Mouse (Mus musculus) embryonic stem cell, embryonic (primary cell): ENCODE results near the gene Npdc1.

Experiments used
- CTCF ChIA-PET, 4 experiments: fragments of 300-600 bp in 2 of 4; fragments of 350-600 bp in 2 of 4; sonication (Branson Sonifier 250); formaldehyde crosslinking; loops; one replicate each; lab custom pipeline; 2022; ENCODE audit warnings: inconsistent platforms in 2 of 4; lab: Charles Lee
- POLR2A ChIA-PET, 4 experiments: fragments of 300-600 bp in 2 of 4; fragments of 350-600 bp in 2 of 4; sonication (Branson Sonifier 250); formaldehyde crosslinking; loops; one replicate each; lab custom pipeline; 2022; ENCODE audit warnings: antibody characterized with exemption in 4 of 4, inconsistent platforms in 1 of 4; lab: Charles Lee

Npdc1 gene

DNA sequence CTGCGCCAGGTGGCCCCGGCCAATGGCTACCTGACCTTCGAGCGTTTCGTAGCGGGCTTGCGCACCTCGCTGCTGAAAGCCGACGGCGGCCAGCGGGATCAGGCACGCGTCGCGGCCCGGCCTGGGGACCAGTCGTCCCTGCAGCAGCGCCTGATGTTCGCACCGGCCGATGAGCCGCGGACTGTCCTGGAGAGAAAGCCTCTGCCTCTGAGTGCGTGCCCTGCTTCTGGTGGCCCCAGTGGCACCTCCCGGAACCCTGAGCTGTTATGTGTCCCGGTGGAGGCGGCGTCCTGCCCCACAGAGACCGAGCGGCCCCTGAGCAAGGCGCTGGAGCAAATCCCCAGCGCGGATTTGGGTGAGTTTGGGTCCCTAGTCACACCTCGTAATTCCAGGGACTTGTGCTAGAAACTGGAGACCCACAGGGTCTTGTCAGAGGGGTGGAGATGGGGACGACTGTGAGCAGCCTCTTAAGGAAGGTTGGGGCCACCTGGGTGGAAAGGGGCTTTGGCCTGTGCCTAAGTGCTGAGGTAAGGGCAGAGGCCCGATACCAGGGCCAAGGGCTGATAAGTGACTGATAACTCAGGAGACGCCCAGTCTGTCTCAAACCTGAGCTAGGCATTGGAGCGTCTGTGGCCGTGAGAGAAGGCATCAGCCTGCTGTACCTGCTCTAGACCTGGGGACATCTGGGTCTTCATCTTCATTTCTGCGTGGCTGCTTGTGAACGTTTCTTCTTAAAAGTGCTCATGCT lies 26.3 kb upstream of the Npdc1 start:
- CTCF ChIA-PET, result interaction anchor here (0.5 to 4.1 kb wide), 26 partner anchors 17 to 208 kb away, joined by 3 to 26 read pairs (median 4); partner anchors contain the start of genes Abca2 (in 1 of the 4), Ajm1 (in 1 of the 4), Entpd2 (in 1 of the 4) and Npdc1 (in 1 of the 4)
- POLR2A ChIA-PET, result interaction anchor here in 3 of 4 experiments (0.5 to 11.6 kb wide), 84 partner anchors 8 to 611 kb away, joined by 3 to 146 read pairs (median 5); partner anchors contain the start of genes Anapc2 (in 2 of the 3), Cysrt1 (in 2 of the 3), Edf1 (in 2 of the 3) and Entpd2 (in 2 of the 3)

DNA sequence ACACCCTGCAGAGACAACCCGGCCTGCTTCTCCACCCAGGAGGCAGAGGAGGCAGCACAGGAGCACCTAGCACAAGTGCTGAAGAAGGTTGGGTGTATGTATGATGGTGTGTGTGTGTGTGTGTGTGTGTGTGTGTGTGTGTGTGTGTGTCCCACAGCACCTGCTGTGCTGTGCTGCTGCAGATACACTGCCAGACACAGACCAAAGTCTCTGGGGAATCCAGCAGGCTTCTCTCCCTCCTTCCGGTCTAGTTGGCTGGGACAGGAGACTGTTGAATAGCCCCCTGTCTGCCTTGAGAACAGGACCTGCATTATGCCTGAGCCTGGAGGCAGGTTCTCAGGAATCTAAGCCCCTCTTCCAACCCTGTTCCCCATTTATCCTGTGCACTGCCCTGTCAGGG lies 25.7 kb upstream of the Npdc1 start:
- ChIA-PET POLR2A (interaction anchor here in 3 of 4 experiments (1.5 to 11.6 kb wide), 17 partner anchors 8 to 210 kb away, joined by 4 to 146 read pairs (median 17); partner anchors contain the start of genes Entpd2 (in 2 of the 3), Uap1l1 (in 2 of the 3), Anapc2 (in 1 of the 3) and Ssna1 (in 1 of the 3)), CTCF (interaction anchor here in 3 of 4 experiments (1.0 to 4.1 kb wide), 6 partner anchors 23 to 145 kb away, joined by 3 to 26 read pairs (median 4); partner anchors contain the start of gene Npdc1 (in 1 of the 3))

DNA sequence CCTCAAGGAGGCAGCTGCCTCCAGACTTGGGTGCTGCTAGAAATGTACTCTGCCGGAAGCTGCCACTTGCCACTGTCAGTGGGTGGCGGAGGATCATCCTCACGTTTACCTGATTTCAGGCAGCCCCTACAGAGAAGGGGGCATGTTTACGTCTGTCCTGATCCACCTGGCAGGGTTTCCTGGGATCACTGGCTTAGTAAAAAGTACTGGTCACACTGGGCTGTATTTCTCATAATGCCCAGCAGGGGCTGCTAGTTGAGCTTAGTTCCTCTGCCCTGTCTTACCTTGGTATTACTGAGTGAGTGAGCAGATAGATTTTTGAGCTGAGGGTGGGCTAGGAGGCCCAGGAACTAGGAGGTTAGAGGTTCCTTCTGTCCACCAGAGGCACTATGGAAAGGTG lies 22.6 kb upstream of the Npdc1 start:
- POLR2A ChIA-PET, result interaction anchor here (0.6 to 11.6 kb wide), 34 partner anchors 9 to 190 kb away, joined by 3 to 146 read pairs (median 4); partner anchors contain the start of genes Anapc2 (in 2 of the 4), Dpp7 (in 2 of the 4), Entpd2 (in 2 of the 4) and Ssna1 (in 2 of the 4)
- CTCF ChIA-PET, result interaction anchor here (0.6 to 4.1 kb wide), 43 partner anchors 8 to 282 kb away, joined by 3 to 28 read pairs (median 4); partner anchors contain the start of genes Entpd2 (in 3 of the 4), Abca2 (in 2 of the 4), Anapc2 (in 2 of the 4) and Ssna1 (in 2 of the 4)

DNA sequence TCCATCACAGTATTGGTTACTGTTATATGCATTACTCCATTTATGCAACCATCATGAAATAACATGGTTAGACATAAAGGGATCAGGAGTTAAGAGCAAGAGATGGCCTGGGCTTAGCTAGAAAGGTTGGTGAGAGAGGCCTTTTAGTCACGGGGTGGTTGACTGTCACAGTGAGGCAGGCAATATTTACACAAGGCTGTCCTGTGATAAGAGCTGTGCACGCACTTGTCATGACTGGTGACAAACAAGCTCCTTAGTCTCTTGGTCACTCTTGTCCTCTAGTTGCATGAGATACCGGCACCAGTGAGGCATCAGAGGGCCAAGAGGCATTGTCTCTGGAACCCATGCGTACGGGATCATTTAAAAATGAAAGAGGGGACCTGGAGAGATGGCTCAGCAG lies 14.7 kb upstream of the Npdc1 start:
- POLR2A ChIA-PET, result interaction anchor here in 3 of 4 experiments (0.5 to 6.6 kb wide), 5 partner anchors 9 to 822 kb away, joined by 3 to 43 read pairs (median 5); partner anchors contain the start of genes Entpd2 (in 1 of the 3) and Sapcd2 (in 1 of the 3)

DNA sequence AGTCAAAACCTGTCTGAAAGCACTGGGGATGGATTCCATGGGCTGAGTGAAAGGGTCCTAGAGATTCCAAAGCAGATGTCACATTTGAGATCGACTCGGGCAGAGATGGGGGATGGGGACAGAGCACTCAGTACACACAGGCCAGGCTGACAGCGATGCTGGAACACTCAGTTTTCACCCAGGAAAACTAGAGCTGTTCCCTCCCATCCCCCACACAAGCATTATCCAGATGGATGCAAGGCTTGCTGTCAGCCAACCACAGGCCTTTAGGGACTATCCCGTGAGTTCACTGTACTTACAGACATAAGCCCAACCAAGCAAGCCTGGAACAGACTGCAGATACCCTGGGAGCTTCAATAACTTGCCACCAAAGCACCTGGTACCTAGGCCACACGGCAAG lies 7.9 kb upstream of the Npdc1 start:
- POLR2A ChIA-PET, result interaction anchor here in 2 of 4 experiments (0.8 to 6.8 kb wide), 7 partner anchors 9 to 130 kb away, joined by 3 to 43 read pairs (median 4); partner anchors contain the start of gene Sapcd2 (in 1 of the 2)

More for the DNA sequence above, 14.7 kb upstream of the Npdc1 start:
- CTCF ChIA-PET, result interaction anchor here (0.6 to 1.6 kb wide), 5 partner anchors 8 to 106 kb away, joined by 3 to 5 read pairs (median 3); no protein-coding TSS in a partner anchor

DNA sequence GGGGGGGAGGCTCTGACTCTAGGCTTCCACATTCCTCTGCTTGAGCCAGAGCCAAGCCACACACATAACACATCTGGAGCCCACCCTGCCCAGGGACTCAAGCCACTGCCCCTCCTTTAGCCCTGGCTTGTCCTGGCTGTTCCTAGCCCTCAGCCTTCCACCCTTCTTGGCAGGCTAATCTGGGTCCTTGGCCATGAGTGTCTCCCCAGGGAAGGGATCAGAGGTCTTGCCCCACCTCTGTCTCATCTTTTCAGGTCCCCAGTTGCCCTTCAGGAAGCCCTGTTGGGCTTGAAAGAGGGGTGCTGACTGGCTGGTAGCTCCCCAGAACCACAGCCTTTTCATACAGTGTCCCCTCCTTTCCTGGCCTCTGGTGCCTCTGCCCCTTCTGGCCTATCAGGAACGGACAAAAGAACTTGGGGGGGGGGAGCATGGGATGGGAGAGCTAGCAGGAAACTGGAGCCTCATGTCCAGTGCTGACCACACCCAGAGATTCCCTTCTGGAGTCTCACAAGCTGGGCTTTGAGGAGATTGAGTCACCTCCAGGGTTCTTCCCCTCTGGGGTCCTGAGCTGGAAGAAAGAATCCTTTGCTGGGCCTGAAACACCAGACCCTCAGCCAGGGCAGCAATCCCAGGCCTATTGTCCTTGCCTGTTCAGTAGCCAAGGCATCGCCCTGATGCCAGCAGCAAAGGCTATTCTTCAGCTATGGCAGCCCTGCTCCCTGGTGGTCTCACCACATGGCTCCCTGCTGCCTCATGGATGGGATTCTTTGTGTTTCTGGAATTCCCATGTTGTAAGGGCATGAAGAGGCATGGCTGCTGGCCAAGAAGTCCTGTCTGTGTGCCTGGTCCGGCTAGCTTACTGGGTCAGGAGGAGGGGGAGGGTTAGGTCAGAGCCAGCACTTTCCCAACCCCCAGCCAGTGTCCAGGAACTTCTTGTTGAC lies 4.6 kb upstream of the Npdc1 start:
- ChIA-PET CTCF (interaction anchor here (0.6 to 4.4 kb wide), 9 partner anchors 8 to 187 kb away, joined by 3 to 17 read pairs (median 3); partner anchors contain the start of genes Abca2 (in 1 of the 4), Ajm1 (in 1 of the 4) and Sapcd2 (in 1 of the 4)), POLR2A (interaction anchor here in 3 of 4 experiments (0.5 to 6.8 kb wide), 11 partner anchors 13 to 459 kb away, joined by 3 to 43 read pairs (median 4); partner anchors contain the start of genes Arrdc1 (in 1 of the 3), Fut7 (in 1 of the 3) and Tubb4b (in 1 of the 3))

More for the DNA sequence above, 7.9 kb upstream of the Npdc1 start:
- CTCF ChIA-PET, result interaction anchor here in 3 of 4 experiments (0.8 to 3.2 kb wide), 5 partner anchors 9 to 35 kb away, joined by 4 to 15 read pairs (median 9); no protein-coding TSS in a partner anchor

DNA sequence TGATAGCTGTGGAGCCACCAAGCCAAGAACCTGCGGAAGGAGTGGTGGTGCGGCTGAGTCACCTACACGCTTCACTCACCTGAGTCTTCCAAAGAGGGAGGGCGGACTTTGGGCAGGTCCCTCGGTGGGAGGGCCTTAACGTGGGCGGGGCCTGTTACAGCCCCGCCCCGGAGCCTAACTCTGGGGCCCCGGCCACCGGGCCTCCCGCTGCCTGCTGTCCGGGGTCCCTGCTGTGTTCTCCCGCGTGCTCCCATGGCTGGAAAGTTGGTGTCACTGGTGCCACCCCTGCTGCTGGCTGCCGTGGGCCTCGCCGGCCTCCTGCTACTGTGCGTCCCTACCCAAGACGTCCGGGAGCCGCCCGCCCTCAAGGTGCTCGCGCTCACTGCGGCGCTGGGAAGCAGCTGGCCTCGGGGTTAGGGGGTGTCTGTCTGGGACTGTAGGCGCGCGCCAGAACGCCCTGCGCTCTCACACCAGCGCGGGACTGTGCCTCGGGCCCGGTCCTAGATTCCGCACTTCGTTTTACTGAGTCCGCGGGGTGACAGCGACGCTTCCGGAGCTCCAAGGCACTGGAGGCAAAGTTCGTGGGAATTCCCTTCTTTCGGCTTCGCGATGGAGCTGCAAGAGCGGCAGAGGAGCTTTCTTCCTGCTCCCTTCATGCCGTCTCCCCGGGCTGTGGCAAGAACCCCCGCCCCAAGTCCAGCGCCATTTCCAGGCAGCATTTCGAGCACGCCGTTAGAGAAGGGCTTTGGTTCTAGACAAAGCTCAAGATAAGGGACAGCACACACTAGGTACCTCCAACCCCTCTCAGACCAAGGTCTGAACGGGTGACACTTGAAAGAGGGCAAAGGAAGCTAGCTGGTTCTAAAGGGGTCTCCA lies 3.2 kb upstream of the Npdc1 start, which contains the start of gene Entpd2:
TSS of gene Entpd2 (plus strand) at position 154 of the 876 bp plus-strand sequence.
- ChIA-PET POLR2A (interaction anchor here (0.6 to 6.8 kb wide), 38 partner anchors 8 to 461 kb away, joined by 3 to 43 read pairs (median 4); partner anchors contain the start of genes Sapcd2 (in 3 of the 4), Tubb4b (in 2 of the 4), AL732309.1 (in 1 of the 4) and Anapc2 (in 1 of the 4)), CTCF (interaction anchor here in 3 of 4 experiments (0.8 to 4.4 kb wide), 20 partner anchors 15 to 196 kb away, joined by 3 to 17 read pairs (median 3); partner anchors contain the start of genes Abca2 (in 2 of the 3), Ajm1 (in 1 of the 3), Sapcd2 (in 1 of the 3) and Traf2 (in 1 of the 3))

DNA sequence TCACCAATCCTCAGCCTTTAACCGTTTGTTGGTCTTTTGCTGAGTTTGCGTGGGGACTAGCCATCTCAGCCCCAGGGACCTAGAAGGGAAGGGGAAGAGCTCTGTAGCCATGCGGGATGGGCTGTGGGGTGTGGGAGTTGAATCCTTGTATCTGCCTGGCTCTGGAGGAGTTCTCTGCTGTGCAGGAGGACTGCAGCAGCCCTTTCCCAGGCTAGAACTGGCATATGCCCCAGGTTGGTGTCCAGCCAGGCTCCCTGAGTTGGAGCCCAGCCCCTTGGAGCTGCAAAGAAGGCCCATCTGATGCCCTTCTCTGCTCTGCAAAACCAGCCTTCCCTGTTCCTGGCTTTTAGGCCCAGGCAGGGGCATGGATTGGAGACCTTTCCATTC lies 2.6 kb upstream of the Npdc1 start:
- CTCF ChIA-PET, result interaction anchor here (0.6 to 4.4 kb wide), 18 partner anchors 14 to 195 kb away, joined by 3 to 17 read pairs (median 4); partner anchors contain the start of genes Abca2 (in 2 of the 4), Ajm1 (in 1 of the 4), Sapcd2 (in 1 of the 4) and Traf2 (in 1 of the 4)
- POLR2A ChIA-PET, result interaction anchor here (0.6 to 6.8 kb wide), 34 partner anchors 8 to 216 kb away, joined by 3 to 43 read pairs (median 5); partner anchors contain the start of genes Sapcd2 (in 3 of the 4), Tubb4b (in 2 of the 4), AL732309.1 (in 1 of the 4) and Anapc2 (in 1 of the 4)

DNA sequence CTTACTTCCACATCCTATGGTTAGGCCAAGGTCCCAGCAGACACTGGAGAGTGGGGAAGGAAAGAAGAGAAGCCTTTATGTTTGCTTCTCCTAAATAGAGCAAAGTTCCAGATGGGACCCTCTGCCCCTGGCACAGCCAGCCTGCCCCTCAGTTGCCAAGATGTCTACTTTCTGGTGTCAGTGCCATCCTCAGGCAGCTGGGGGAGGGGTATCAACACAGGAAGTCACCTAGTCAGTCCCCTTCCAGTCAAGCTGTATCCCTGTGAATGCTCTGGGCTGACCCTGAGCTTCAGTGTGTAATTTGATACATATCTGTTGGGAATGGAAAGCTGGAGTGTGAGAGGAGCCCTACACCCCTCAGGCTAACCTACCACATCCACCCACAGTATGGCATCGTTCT lies 2.1 kb upstream of the Npdc1 start:
- POLR2A ChIA-PET, result interaction anchor here in 3 of 4 experiments (1.0 to 6.8 kb wide), 20 partner anchors 11 to 201 kb away, joined by 3 to 43 read pairs (median 6); partner anchors contain the start of genes Sapcd2 (in 2 of the 3), Tubb4b (in 2 of the 3), AL732309.1 (in 1 of the 3) and Anapc2 (in 1 of the 3)
- CTCF ChIA-PET, result interaction anchor here in 3 of 4 experiments (0.6 to 4.4 kb wide), 12 partner anchors 14 to 181 kb away, joined by 3 to 17 read pairs (median 4); partner anchors contain the start of genes Abca2 (in 1 of the 3) and Traf2 (in 1 of the 3)

DNA sequence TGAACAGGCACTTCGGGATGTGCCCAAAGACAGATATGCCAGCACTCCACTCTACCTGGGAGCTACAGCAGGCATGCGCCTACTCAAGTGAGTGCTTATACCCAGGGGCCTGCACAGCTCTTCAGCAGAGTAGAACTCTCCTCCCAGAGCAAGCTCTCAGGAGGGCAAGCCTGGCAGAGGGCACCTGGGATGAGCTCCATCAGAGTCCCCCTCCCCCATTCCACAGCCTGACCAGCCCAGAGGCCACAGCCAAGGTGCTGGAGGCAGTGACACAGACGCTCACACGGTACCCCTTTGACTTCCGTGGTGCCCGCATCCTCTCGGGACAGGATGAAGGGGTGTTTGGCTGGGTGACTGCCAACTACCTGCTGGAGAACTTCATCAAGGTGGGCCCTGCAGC lies 1.1 kb upstream of the Npdc1 start:
- POLR2A ChIA-PET, result interaction anchor here in 2 of 4 experiments (1.4 to 6.8 kb wide), 5 partner anchors 16 to 26 kb away, joined by 4 to 43 read pairs (median 17); partner anchors contain the start of gene Sapcd2 (in 2 of the 2)
- CTCF ChIA-PET, result interaction anchor here in 2 of 4 experiments (0.6 to 4.4 kb wide), 4 partner anchors 21 to 158 kb away, joined by 3 to 17 read pairs (median 4); no protein-coding TSS in a partner anchor

DNA sequence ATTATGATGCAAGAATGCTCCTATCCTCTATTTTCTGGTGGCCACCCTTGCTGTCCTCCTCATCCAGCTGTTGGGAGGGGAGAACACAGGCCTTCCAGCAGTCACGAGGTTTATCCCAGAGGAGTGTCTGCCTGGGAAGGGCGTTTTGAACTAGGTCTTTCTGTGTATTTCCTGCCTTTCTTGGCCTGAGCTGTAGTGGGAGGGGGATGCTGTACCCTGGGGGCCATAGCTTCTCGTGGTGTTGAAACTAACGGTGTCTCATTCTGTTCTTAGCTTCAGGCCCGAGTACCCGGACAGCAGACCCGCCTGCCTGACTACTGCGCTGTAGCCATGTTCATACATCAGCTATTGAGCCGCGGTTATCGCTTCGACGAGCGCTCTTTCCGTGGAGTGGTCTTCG lies 1.1 kb downstream of the Npdc1 start:
- CTCF ChIA-PET, result interaction anchor here (0.6 to 3.0 kb wide), 66 partner anchors 9 to 1754 kb away, joined by 3 to 28 read pairs (median 4); partner anchors contain the start of genes Abca2 (in 3 of the 4), Nrarp (in 2 of the 4), Sapcd2 (in 2 of the 4) and Tprn (in 2 of the 4)

DNA sequence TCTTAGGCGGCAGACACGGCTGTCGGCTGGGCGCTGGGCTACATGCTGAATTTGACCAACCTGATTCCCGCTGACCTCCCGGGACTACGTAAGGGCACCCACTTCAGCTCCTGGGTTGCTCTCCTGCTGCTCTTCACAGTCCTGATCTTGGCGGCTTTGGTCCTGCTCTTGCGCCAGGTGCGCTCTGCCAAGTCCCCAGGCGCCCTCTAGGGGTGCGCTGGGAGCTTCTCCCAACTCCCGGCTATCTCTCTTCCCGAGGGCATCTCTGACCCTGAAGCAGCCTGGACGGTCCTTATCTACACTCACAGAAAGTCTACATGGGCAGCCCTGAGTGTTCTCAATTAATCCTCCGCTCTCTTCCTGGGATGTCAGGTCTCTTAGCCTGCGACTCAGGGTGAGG lies 1.6 kb downstream of the Npdc1 start:
- POLR2A ChIA-PET, result interaction anchor here in 3 of 4 experiments (0.6 to 2.6 kb wide), 29 partner anchors 9 to 220 kb away, joined by 3 to 17 read pairs (median 4); partner anchors contain the start of genes Sapcd2 (in 3 of the 3), Anapc2 (in 1 of the 3), Dpp7 (in 1 of the 3) and Nrarp (in 1 of the 3)

More for the DNA sequence above, 1.1 kb downstream of the Npdc1 start:
- POLR2A ChIA-PET, result interaction anchor here in 3 of 4 experiments (0.6 to 2.6 kb wide), 29 partner anchors 9 to 219 kb away, joined by 3 to 17 read pairs (median 4); partner anchors contain the start of genes Sapcd2 (in 2 of the 3), Anapc2 (in 1 of the 3), Dpp7 (in 1 of the 3) and Nrarp (in 1 of the 3)

DNA sequence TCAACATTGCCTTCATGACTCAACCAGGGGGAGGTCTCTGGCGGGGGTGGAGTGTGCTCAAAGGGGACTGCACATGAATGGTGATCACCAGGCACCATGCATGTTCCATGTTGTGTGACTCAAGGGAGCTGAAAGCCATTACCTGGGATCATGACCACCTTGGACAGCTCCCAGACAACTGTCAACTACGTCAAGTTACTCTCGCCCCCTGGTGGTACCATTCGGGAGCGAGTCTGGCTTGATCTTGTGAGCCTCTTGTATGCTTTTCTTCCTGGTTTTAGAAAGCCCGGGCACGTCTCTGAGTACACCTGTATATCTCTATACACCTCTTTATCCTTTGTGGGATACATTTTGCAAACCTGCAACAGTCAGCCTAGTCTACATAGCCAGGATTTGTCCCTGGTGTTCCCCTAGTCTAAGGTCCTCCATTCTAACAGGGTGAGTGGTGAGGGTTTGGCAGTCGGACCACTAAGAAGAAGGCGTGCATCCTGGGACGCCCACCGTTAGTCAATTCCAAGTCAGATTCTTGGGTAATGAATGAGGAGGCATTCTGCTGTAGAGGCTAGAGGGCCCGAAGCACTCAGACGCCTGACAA lies 3.3 kb downstream of the Npdc1 start:
- CTCF ChIA-PET, result interaction anchor here (0.6 to 1.3 kb wide), 42 partner anchors 8 to 208 kb away, joined by 3 to 13 read pairs (median 4); partner anchors contain the start of genes Sapcd2 (in 3 of the 4), Ajm1 (in 2 of the 4), Abca2 (in 1 of the 4) and Paxx (in 1 of the 4)
- POLR2A ChIA-PET, result interaction anchor here in 3 of 4 experiments (0.6 to 1.2 kb wide), 11 partner anchors 12 to 178 kb away, joined by 3 to 4 read pairs (median 3); partner anchors contain the start of genes Dpp7 (in 1 of the 3), Man1b1 (in 1 of the 3), Sapcd2 (in 1 of the 3) and Tprn (in 1 of the 3)

More for the DNA sequence above, 1.6 kb downstream of the Npdc1 start:
- CTCF ChIA-PET, result interaction anchor here (0.6 to 3.0 kb wide), 67 partner anchors 9 to 1754 kb away, joined by 3 to 28 read pairs (median 4); partner anchors contain the start of genes Abca2 (in 3 of the 4), Nrarp (in 2 of the 4), Sapcd2 (in 2 of the 4) and Tprn (in 2 of the 4)
